25 mouse cellular contexts compared by ENCODE assay signal in the genomic region with DNA sequence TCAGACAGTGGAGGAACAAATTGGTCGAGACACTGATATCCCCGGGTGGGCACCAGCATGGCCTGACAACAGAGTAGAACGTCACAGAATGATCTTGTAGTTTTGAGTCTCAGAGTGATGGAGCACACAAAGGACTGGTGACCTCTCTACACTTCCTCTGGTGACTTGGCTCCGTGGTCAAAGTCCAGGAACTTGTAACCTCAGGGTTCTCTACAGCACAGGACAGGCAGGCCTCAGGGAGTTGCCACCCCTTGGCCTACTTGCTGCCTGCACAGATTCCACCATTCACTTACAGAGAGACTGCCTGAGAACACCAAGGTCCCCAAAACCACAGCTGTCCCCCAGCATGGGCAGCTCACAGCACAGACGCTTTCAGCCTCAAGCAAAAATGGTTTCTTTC. TPM values are rescaled to one million over a fixed set of nuclear protein-coding genes. Genes with fewer than 3 reads are reported as not detected.
DNase-seq lines count a peak whose midpoint lies in the region; ATAC-seq and TF ChIP-seq lines count a peak whose summit lies in the region.
"Had no signal": no experiment of that assay in that cellular context is flagged by ENCODE, and none has a peak within 500 bp of the region (broad histone marks: within the 10 kb centered on the region; RNA-seq: fewer than 3 reads in every experiment).

No protein-coding gene starts in this region.

- no peak for TF ChIP-seq POLR2A in liver, adult 2 months (IDR thresholded peaks at IDR 0.05; ENCODE audit: extremely low read depth, insufficient read depth, low read length)

- no peak overlapping the region for H3K9ac ChIP-seq in liver, adult 2 months (ENCODE audit: low read depth, low read length)
- H3K9ac ChIP-seq in liver, embryonic 12.5 days: no peak overlapping the region
- no peak overlapping the region for H3K9ac ChIP-seq in stomach, postnatal 0 days (ENCODE audit: low read length)
- H3K9ac ChIP-seq in heart, embryonic 11.5 days (ENCODE audit: low read depth, low read length): no peak overlapping the region
- H3K9ac ChIP-seq: embryonic facial prominence, embryonic 12.5 days; forebrain, embryonic 15.5 days; heart, embryonic 15.5 days; hindbrain, embryonic 13.5 days had no signal

- TF ChIP-seq EP300 in stomach, postnatal 0 days (optimal IDR thresholded peaks at IDR 0.05): no peak

- no peaks in the 10 kb centered on the region for H3K4me1 ChIP-seq in liver, adult 2 months (ENCODE audit: control insufficient read depth, insufficient read depth, low read length)
- H3K4me1 ChIP-seq in liver, embryonic 12.5 days: peaks cover 6% of the 10 kb centered on the region
- H3K4me1 ChIP-seq in stomach, postnatal 0 days (replicated peaks; ENCODE audit: control insufficient read depth, insufficient read depth): no peaks in the 10 kb centered on the region
- H3K4me1 ChIP-seq in heart, embryonic 11.5 days (ENCODE audit: control insufficient read depth, insufficient read depth, low read length): no peaks in the 10 kb centered on the region
- H3K4me1 ChIP-seq: embryonic facial prominence, embryonic 12.5 days; forebrain, embryonic 15.5 days; heart, embryonic 10.5 days; heart, embryonic 15.5 days; hindbrain, embryonic 13.5 days had no signal

- H3K4me2 ChIP-seq in liver, embryonic 12.5 days: no peak overlapping the region
- no peak overlapping the region for H3K4me2 ChIP-seq in stomach, postnatal 0 days (replicated peaks; ENCODE audit: low read depth)
- no peak overlapping the region for H3K4me2 ChIP-seq in heart, embryonic 11.5 days
- H3K4me2 ChIP-seq: embryonic facial prominence, embryonic 12.5 days; forebrain, embryonic 15.5 days; heart, embryonic 15.5 days; hindbrain, embryonic 13.5 days had no signal

- no peaks in the 10 kb centered on the region for H3K9me3 ChIP-seq in liver, embryonic 12.5 days (replicated peaks)
- H3K9me3 ChIP-seq in stomach, postnatal 0 days (ENCODE audit: control insufficient read depth, low read length): no peaks in the 10 kb centered on the region
- no peaks in the 10 kb centered on the region for H3K9me3 ChIP-seq in heart, embryonic 11.5 days (replicated peaks; ENCODE audit: control insufficient read depth, low read length)
- H3K9me3 ChIP-seq: embryonic facial prominence, embryonic 12.5 days; forebrain, embryonic 15.5 days; heart, embryonic 10.5 days; heart, embryonic 15.5 days; hindbrain, embryonic 13.5 days had no signal

- DNase-seq in cerebellum, adult 9-11 months: peak; percentile 14
- DNase-seq in cerebellum, postnatal 14 days: no peak
- peak; percentile 69 for DNase-seq in liver, adult 2 months (ENCODE audit: extremely low read depth, low read depth, low spot score)
- DNase-seq in adipocyte (ENCODE audit: low spot score): peak; percentile 6
- peak; percentile 20 for DNase-seq in stomach, postnatal 0 days (ENCODE audit: low spot score)
- DNase-seq in adrenal gland, adult (ENCODE audit: inconsistent age in 2 of 2, low spot score in 1 of 2): no peak
- DNase-seq: adrenal gland, adult 8-10 months; cerebellum, adult 18-20 months; cerebellum, postnatal 25 days; gastrocnemius, postnatal 10 days; heart, adult 18-20 months; heart, postnatal 14 days had no signal

- no peaks in the 10 kb centered on the region for H3K79me2 ChIP-seq in liver, adult 2 months (ENCODE audit: control insufficient read depth, insufficient read depth, low read length)

- H3K27me3 ChIP-seq in liver, adult 2 months (ENCODE audit: control insufficient read depth, insufficient read depth, low read length): no peaks in the 10 kb centered on the region
- no peaks in the 10 kb centered on the region for H3K27me3 ChIP-seq in liver, embryonic 12.5 days (replicated peaks)
- no peaks in the 10 kb centered on the region for H3K27me3 ChIP-seq in stomach, postnatal 0 days (ENCODE audit: control insufficient read depth, insufficient read depth, low read length)
- H3K27me3 ChIP-seq in heart, embryonic 11.5 days (ENCODE audit: control insufficient read depth, insufficient read depth, low read length): no peaks in the 10 kb centered on the region
- H3K27me3 ChIP-seq: CH12.LX; embryonic facial prominence, embryonic 12.5 days; forebrain, embryonic 15.5 days; heart, embryonic 15.5 days; hindbrain, embryonic 13.5 days; Patski had no signal

- H3K4me3 ChIP-seq in liver, adult 2 months (ENCODE audit: insufficient read depth, low read depth, low read length): no peak overlapping the region
- H3K4me3 ChIP-seq in liver, embryonic 12.5 days: no peak overlapping the region
- H3K4me3 ChIP-seq in stomach, postnatal 0 days (ENCODE audit: low read depth, low read length): no peak overlapping the region
- no peak overlapping the region for H3K4me3 ChIP-seq in heart, embryonic 11.5 days (ENCODE audit: low read depth, low read length)
- H3K4me3 ChIP-seq: embryonic facial prominence, embryonic 12.5 days; forebrain, embryonic 15.5 days; heart, embryonic 10.5 days; heart, embryonic 15.5 days; hindbrain, embryonic 13.5 days had no signal

- no peak overlapping the region for H3K27ac ChIP-seq in liver, adult 2 months (replicated peaks; ENCODE audit: insufficient read depth, low read depth, low read length)
- no peak overlapping the region for H3K27ac ChIP-seq in liver, embryonic 12.5 days
- no peak overlapping the region for H3K27ac ChIP-seq in stomach, postnatal 0 days (replicated peaks)
- H3K27ac ChIP-seq in heart, embryonic 11.5 days (ENCODE audit: low read depth, low read length): no peak overlapping the region
- H3K27ac ChIP-seq: embryonic facial prominence, embryonic 12.5 days; forebrain, embryonic 15.5 days; heart, embryonic 10.5 days; heart, embryonic 15.5 days; hindbrain, embryonic 13.5 days; hindbrain, postnatal 0 days had no signal

- ATAC-seq in liver, embryonic 12.5 days: no peak
- ATAC-seq in stomach, postnatal 0 days (ENCODE audit: low FRiP score, low TSS enrichment): peak; percentile 61; the same call in 1 of the 2 replicates
- ATAC-seq in heart, embryonic 11.5 days (replicated peaks; ENCODE audit: insufficient number of reproducible peaks, low FRiP score, low TSS enrichment): no peak
- ATAC-seq: activated CD4-positive, CD25-positive, alpha-beta regulatory T cell, adult 4 months; forebrain, embryonic 15.5 days; hindbrain, postnatal 0 days; Patski had no signal

- 64% methylated on average over 5 of the region's 5 CpGs for WGBS in liver, adult 2 months
- WGBS in liver, embryonic 12.5 days (ENCODE audit: insufficient replicate concordance): 59% methylated on average over 5 of the region's 5 CpGs
- WGBS in stomach, postnatal 0 days: 87% methylated on average over 5 of the region's 5 CpGs
- 86% methylated on average over 5 of the region's 5 CpGs for WGBS in heart, embryonic 11.5 days (ENCODE audit: insufficient replicate concordance)

- TF ChIP-seq CTCF in liver, adult 2 months (IDR thresholded peaks at IDR 0.05; ENCODE audit: low read depth, low read length): no peak
- TF ChIP-seq CTCF in stomach, postnatal 0 days (IDR thresholded peaks at IDR 0.05; ENCODE audit: low read depth): no peak

- peaks cover 43% of the 10 kb centered on the region for H3K36me3 ChIP-seq in liver, adult 2 months (ENCODE audit: control insufficient read depth, insufficient read depth, low read length)
- H3K36me3 ChIP-seq in liver, embryonic 12.5 days: peaks cover 98% of the 10 kb centered on the region
- H3K36me3 ChIP-seq in stomach, postnatal 0 days (ENCODE audit: control insufficient read depth, insufficient read depth, low read length): peaks cover 34% of the 10 kb centered on the region
- H3K36me3 ChIP-seq in heart, embryonic 11.5 days (ENCODE audit: control insufficient read depth, insufficient read depth, low read length): peaks cover 30% of the 10 kb centered on the region

RNA-seq across cellular contexts. Expression of a gene that starts 36.4 kb away (rescaled TPM):
- 3.0 and 4.9 TPM in 2 replicates for total RNA-seq in liver, adult 2 months (2014; rRNA removed)
- polyA plus RNA-seq in liver, adult 2 months (2012; rRNA removed): 2.8 and 6.2 TPM in 2 replicates
- 6.4 TPM in 2 replicates for polyA plus RNA-seq in liver, embryonic 12.5 days (2016; fragmentation: Nextera tagmentation; extraction: Ambion mirVana)
- 2.2 and 2.4 TPM in 2 replicates for polyA plus RNA-seq in stomach, postnatal 0 days (2015; fragmentation: Nextera tagmentation; extraction: Ambion mirVana)
- 6.2 and 7.9 TPM in 2 replicates for polyA plus RNA-seq in heart, embryonic 11.5 days (2014; fragmentation: Nextera tagmentation; extraction: Ambion mirVana)

RNA-seq across cellular contexts. Expression of a gene that starts 51.7 kb away (rescaled TPM):
- 6.2 and 6.4 TPM in 2 replicates for total RNA-seq in liver, adult 2 months (2014; rRNA removed)
- polyA plus RNA-seq in liver, adult 2 months (2012; rRNA removed): 3.1 and 3.6 TPM in 2 replicates
- polyA plus RNA-seq in liver, embryonic 12.5 days (2016; fragmentation: Nextera tagmentation; extraction: Ambion mirVana): 2.4 and 2.5 TPM in 2 replicates
- polyA plus RNA-seq in stomach, postnatal 0 days (2015; fragmentation: Nextera tagmentation; extraction: Ambion mirVana): 20.4 and 24.1 TPM in 2 replicates
- polyA plus RNA-seq in heart, embryonic 11.5 days (2014; fragmentation: Nextera tagmentation; extraction: Ambion mirVana): 1.7 and 2.0 TPM in 2 replicates
- total RNA-seq: gastrocnemius, postnatal 10 days; gastrocnemius, postnatal 4 days; hematopoietic stem cell, adult 5-6 weeks had no signal

Comparison
In these comparisons a context has a peak if more than half of its experiments do, and no peak if none do; other contexts are left out.
1. DNase-seq: peak in cerebellum, adult 9-11 months (single experiment), liver, adult 2 months (single experiment), adipocyte (single experiment) and stomach, postnatal 0 days (single experiment); none in cerebellum, postnatal 14 days (0 of 2) and adrenal gland, adult (0 of 2).